Mouse (Mus musculus): ENCODE results near the gene Lrrc23.
A peak's percentile ranks its signal among the peaks of the same experiment; 100 is the strongest.
"Not testable (repeated sequence)": the region's sequence is repeated elsewhere in the genome, so short reads cannot be mapped to it uniquely, and the experiment has no call there.

The Lrrc23 gene

GRCm38 (mm10) chr6:124779222-124779983 lies at the start of gene Lrrc23:
Lrrc23 (minus strand) TSS chr6:124779727.
- peak; percentile 83 for DNase-seq

GRCm38 (mm10) chr6:124828101-124828592 lies 48.6 kb upstream of the Lrrc23 start:
- peak; percentile 58 for DNase-seq

GRCm38 (mm10) chr6:124822049-124822448 lies 42.5 kb upstream of the Lrrc23 start:
- no peak for DNase-seq

- DNase-seq = no peak
Measured at GRCm38 (mm10) chr6:124820891-124821290, 41.4 kb upstream of the Lrrc23 start.

GRCm38 (mm10) chr6:124817971-124818370 lies 38.4 kb upstream of the Lrrc23 start:
- DNase-seq = no peak

- no peak for DNase-seq
Measured at GRCm38 (mm10) chr6:124817563-124817962, 38.0 kb upstream of the Lrrc23 start.

- no peak for DNase-seq
Measured at GRCm38 (mm10) chr6:124817125-124817524, 37.6 kb upstream of the Lrrc23 start.

- no peak for DNase-seq
Measured at GRCm38 (mm10) chr6:124816611-124817010, 37.1 kb upstream of the Lrrc23 start.

- DNase-seq = no peak
Measured at GRCm38 (mm10) chr6:124814858-124815774, 35.6 kb upstream of the Lrrc23 start.

- no peak for DNase-seq
Measured at GRCm38 (mm10) chr6:124814448-124814847, 34.9 kb upstream of the Lrrc23 start.

- peak; percentile 93 for DNase-seq
Measured at GRCm38 (mm10) chr6:124813933-124814332, 34.4 kb upstream of the Lrrc23 start, which contains the start of gene Tpi1. Tpi1 (minus strand) TSS chr6:124814296.

GRCm38 (mm10) chr6:124813496-124813895 lies 34.0 kb upstream of the Lrrc23 start:
- DNase-seq = peak; percentile 88

- peak; percentile 37 for DNase-seq
Measured at GRCm38 (mm10) chr6:124812848-124813247, 33.3 kb upstream of the Lrrc23 start.

- DNase-seq = no peak
Measured at GRCm38 (mm10) chr6:124811701-124812560, 32.4 kb upstream of the Lrrc23 start.

- DNase-seq = no peak
Measured at GRCm38 (mm10) chr6:124811403-124811665, 31.8 kb upstream of the Lrrc23 start.

- not testable (repeated sequence) for DNase-seq
Measured at GRCm38 (mm10) chr6:124810566-124811402, 31.3 kb upstream of the Lrrc23 start.

GRCm38 (mm10) chr6:124809775-124810538 lies 30.4 kb upstream of the Lrrc23 start:
- DNase-seq = no peak

GRCm38 (mm10) chr6:124809052-124809774 lies 29.7 kb upstream of the Lrrc23 start:
- DNase-seq = peak; percentile 92

- peak; percentile 86 for DNase-seq
Measured at GRCm38 (mm10) chr6:124808358-124809012, 29.0 kb upstream of the Lrrc23 start, which contains the start of gene Spsb2. Spsb2 (plus strand) TSS chr6:124808661.

- no peak for DNase-seq
Measured at GRCm38 (mm10) chr6:124807986-124808357, 28.4 kb upstream of the Lrrc23 start.
